In genomic region chr3:129831035-129831568, GRCm38 (mm10) we compare ENCODE assay signal across 8 mouse cellular contexts. TPM values are rescaled to one million over a fixed set of nuclear protein-coding genes. Genes with fewer than 3 reads are reported as not detected.
DNase-seq lines count a peak whose midpoint lies in the region; ATAC-seq and TF ChIP-seq lines count a peak whose summit lies in the region.

Gene Gar1, minus strand, starts transcription at chr3:129831396.

- no peaks in the 10 kb centered on the region for H3K9me3 ChIP-seq in megakaryocyte, embryonic 14.5 days

- no peak for TF ChIP-seq CTCF in cortical plate, adult 2 months (IDR thresholded peaks at IDR 0.05; ENCODE audit: extremely low read depth, insufficient read depth, low read length)

- peak; percentile 91 to 94 for DNase-seq in gastrocnemius, adult 8-10 months (ENCODE audit: low spot score in 2 of 2)
- DNase-seq in hindlimb bud, embryonic 11.5 days (ENCODE audit: extremely low spot score, low read depth, low spot score) = peak; percentile 90
- peak; percentile 93 to 94 for DNase-seq in left cerebral cortex, adult 8-10 months (ENCODE audit: low spot score in 2 of 2)
- peak; percentile 98 for DNase-seq in right cerebral cortex, postnatal 10 days (ENCODE audit: low spot score in 2 of 2)
- peak; percentile 93 for DNase-seq in urinary bladder, postnatal 25 days (ENCODE audit: low spot score)

- peak; percentile 91 for ATAC-seq in activated CD4-positive, CD25-positive, alpha-beta regulatory T cell, adult 4 months

- H3K27ac ChIP-seq in cortical plate, adult 2 months (ENCODE audit: insufficient read depth, low read length) = 0 out of 2 replicates have a peak within 1 kb of the TSS, but pooled peaks have one; percentile 6

- H3K36me3 ChIP-seq in megakaryocyte, embryonic 14.5 days (replicated peaks; ENCODE audit: low read length) = peaks cover 24% of the 10 kb centered on the region

- TF ChIP-seq POLR2A in cortical plate, adult 2 months (IDR thresholded peaks at IDR 0.05; ENCODE audit: extremely low read depth, insufficient read depth, low read length) = peak; percentile 55; the same call in 1 of the 2 replicates

- peaks cover 1% of the 10 kb centered on the region for H3K27me3 ChIP-seq in megakaryocyte, embryonic 14.5 days (replicated peaks)

- H3K4me1 ChIP-seq in cortical plate, adult 2 months (ENCODE audit: control insufficient read depth, insufficient read depth, low read length) = peaks cover 6% of the 10 kb centered on the region
- peaks cover 45% of the 10 kb centered on the region for H3K4me1 ChIP-seq in megakaryocyte, embryonic 14.5 days

- peak within 1 kb of the TSS; percentile 69 for H3K4me3 ChIP-seq in cortical plate, adult 2 months (ENCODE audit: insufficient read depth, low read length)
- peak within 1 kb of the TSS; percentile 99 for H3K4me3 ChIP-seq in megakaryocyte, embryonic 14.5 days (replicated peaks)

RNA-seq across cellular contexts. Expression of gene Gar1, which starts in this region (rescaled TPM):
- polyA plus RNA-seq in activated CD4-positive, CD25-positive, alpha-beta regulatory T cell, adult 4 months (2017; shearing (Covaris generic)) = 10 to 100 TPM; 13.9 to 19.1 TPM
- polyA plus RNA-seq in cortical plate, adult 2 months (2012; rRNA removed) = 50.9 and 51.4 TPM in 2 replicates
- total RNA-seq in gastrocnemius, adult 8-10 months (2022) = 10 to 100 TPM; 13.5 to 24.3 (median 18.7) TPM
- total RNA-seq in left cerebral cortex, adult 8-10 months (2022) = 10 to 100 TPM; 42.6 to 58.2 (median 51.6) TPM
- 15.5 and 64.1 TPM in 2 replicates for polyA plus RNA-seq in megakaryocyte, embryonic 14.5 days (2012; ENCODE audit: insufficient read depth, low replicate concordance)

Comparison
In these comparisons a context has a peak if more than half of its experiments do, and no peak if none do; other contexts are left out.
1. Peak in every context shown above with its lines: DNase-seq, ATAC-seq, H3K4me3 ChIP-seq and H3K27ac ChIP-seq.